Mouse (Mus musculus) erythroblast, embryonic 14.5 days (primary cell): ENCODE measurements around the gene Wdr17.

Experiments used
- GATA1 ChIP-seq: IDR thresholded peaks from 2 replicates; pipeline ENCODE4 v1.6.1; 2012; ENCODE audit warnings: low read length, inconsistent platforms, mixed read lengths
- TAL1 ChIP-seq: IDR thresholded peaks from 3 replicates; pipeline ENCODE4 v1.6.1; 2012; ENCODE audit warnings: low read length, inconsistent platforms, mixed read lengths

GRCm38 (mm10) chr8:54638634-54639033 is 248.3 kb downstream of the Wdr17 start:
- TF ChIP-seq TAL1 (no peak), GATA1 (no peak)
